Mouse (Mus musculus) left cerebral cortex, adult 11 months (tissue): ENCODE data around the gene Slc26a3.

Source experiments
- DNase-seq: peaks from one replicate; pipeline ENCODE4 v3.0.0; 2022; ENCODE audit warnings: low spot score

Gene Slc26a3

DNA sequence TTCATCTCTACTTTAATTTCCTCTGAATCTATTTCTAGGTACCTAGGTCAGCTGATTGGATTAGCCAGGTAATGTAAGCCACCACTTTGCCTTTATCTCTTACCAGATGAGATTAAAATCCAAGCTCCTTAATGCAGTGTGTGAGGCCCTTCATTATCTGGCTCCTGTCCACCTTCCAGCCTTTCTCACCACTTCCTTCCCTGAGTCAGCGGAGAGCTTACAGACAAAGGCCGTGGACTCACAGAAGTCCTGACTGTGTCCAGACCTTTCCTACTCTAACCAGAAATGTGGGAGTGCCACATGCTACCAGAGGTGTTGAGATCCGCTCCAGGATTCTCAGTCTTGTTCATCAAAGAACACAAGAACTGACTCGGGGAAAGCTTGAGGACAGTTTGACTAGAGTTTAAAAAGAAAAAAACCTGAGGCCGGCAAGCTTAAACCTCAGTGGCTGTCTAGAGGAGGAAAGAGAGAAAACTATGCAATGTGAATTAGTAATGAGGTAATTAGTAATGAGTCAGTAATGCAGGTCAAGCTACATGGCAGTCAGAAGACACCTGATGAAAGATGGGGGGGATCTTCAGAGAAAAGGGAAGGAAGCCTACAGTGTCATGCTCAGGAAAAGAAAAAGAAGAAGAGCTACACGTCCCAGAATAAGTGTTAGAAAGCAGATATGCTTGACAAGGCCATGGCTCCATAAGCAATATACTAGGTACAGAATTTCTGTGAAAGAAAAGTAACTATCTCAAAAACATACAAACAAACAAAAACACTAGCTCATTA is 123.2 kb downstream of the Slc26a3 start:
- no peak for DNase-seq

DNA sequence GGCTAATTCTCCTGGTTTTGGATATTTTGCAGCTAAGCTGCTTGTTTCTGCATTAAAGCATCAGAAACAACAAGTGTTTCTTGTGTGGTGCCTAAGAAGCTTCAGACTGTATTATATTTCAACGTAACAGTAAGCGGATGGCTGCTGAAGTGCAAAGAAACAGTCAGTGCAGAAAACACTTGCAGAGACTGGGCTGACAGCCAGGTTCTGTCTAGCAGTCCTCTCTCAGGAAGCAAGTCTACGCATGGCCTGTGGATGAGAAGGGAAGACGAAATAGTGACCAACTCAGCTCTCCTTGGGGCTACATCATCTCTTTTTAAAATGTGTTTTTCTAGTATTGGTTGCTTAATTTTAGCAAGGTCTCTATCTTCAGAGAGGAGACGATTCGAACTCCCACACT is 129.4 kb downstream of the Slc26a3 start:
- no peak for DNase-seq

DNA sequence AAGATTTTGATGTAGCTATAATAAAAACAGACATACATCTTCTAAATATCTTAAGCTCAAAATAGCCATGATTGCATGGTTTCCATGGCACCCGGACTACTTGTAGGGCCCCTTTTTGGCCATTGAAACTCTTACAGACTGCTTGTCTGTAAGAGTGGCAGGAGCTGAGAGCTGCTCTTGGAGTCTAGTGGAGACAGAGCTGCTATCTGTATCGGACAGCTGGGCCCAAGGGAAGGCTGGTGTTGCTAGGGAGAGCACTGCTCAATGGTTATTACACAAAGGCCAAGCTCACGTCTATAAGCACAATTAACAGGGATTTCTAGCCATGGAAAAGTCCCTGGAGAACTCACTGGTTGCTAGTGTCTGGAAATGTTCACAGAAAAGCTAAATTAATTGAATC is 130.7 kb downstream of the Slc26a3 start:
- no peak for DNase-seq
